Mouse (Mus musculus): Measurements from ENCODE around the gene Rtca.

GRCm38 (mm10) chr3:116482724-116483123 lies 25.3 kb downstream of the Rtca start:
- TF ChIP-seq POLR2A (IDR thresholded peaks at IDR 0.05; ENCODE audit: borderline replicate concordance, insufficient read depth, low read length) (no peak), CTCF (IDR thresholded peaks at IDR 0.05; ENCODE audit: borderline replicate concordance, insufficient read depth, low read depth, low read length) (no peak)

Data from cerebellum, adult 2 months (tissue).